Mouse (Mus musculus): Measurements from ENCODE around the gene Npepps.
"Not testable (repeated sequence)": the region's sequence is repeated elsewhere in the genome, so short reads cannot be mapped to it uniquely, and the experiment has no call there.

Gene Npepps

DNA sequence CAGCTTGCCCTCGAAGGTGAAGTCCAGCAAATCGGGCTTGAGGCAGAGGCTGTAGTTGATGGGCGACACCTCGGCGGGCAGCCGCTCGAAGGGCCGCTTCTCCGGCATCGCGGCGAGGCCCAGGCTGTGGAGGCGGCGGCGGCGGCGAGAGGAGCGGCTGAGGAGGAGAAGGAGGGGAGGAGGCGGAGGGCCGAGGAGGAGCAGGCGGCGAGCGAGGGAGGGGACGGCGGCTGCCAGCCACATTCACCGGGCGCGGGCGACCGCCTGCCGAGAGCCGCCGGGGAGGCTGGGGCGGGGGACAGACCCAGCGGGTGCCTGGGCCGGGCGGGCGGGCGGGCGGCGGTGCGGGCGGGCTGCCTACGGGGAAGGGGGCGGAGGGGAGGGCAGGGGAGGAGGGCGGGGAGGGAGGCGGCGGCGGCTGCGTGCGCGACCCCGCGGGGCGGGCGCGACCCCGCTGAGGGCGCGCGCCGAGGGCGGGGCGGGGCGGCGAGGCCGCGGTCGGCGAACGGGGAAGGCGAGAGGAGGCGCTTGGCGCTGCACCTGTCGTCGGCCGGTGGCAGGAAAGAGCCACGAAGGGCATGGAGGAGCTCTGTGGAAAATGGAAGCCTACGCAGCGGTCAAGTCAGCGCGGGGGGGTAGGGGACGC, at the start of gene Npepps:
Gene Npepps, minus strand, starts transcription at position 423 of the 646 bp plus-strand sequence.
- peak; percentile 83 for DNase-seq (ENCODE audit: low spot score)

DNA sequence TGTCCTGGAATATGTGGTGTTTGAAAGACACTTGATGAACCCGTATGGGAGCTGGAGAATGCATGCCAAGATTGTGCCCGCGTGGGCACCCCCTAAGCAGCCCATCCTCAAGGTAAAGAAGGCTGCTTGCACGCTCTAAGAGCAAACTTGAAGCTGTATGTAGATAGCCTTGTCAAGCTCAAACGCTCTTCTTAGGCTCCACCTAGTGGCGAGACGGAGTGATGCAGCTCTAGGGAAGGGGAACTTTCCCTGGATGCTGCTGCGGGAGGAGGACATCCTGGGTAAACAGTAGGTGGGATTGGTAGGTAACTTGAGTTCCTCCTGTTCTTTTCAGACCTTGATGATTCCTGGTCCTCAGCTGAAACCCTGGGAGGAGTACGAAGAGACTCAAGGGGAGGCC, 47.7 kb upstream of the Npepps start:
- DNase-seq (ENCODE audit: low spot score): peak; percentile 79

DNA sequence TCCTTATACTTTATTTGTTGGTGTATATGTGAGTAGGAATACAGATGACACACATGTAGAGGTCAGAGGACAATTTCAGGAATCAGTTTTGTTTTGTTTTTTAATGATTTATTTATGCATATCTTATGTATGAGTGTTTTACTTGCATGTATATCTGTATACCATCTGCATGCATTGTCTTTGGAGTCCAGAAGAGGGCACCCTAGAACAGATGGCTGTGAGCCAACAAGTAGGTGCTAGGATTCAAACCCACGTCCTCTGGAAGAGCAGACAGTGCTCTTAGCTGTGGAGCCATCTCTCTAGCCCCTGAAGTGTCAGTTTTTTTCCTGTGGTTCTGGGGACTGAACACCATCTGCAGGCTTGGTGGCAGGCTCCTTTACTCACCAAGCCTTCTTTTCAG, 44.8 kb upstream of the Npepps start:
- no peak for DNase-seq (ENCODE audit: low spot score)

DNA sequence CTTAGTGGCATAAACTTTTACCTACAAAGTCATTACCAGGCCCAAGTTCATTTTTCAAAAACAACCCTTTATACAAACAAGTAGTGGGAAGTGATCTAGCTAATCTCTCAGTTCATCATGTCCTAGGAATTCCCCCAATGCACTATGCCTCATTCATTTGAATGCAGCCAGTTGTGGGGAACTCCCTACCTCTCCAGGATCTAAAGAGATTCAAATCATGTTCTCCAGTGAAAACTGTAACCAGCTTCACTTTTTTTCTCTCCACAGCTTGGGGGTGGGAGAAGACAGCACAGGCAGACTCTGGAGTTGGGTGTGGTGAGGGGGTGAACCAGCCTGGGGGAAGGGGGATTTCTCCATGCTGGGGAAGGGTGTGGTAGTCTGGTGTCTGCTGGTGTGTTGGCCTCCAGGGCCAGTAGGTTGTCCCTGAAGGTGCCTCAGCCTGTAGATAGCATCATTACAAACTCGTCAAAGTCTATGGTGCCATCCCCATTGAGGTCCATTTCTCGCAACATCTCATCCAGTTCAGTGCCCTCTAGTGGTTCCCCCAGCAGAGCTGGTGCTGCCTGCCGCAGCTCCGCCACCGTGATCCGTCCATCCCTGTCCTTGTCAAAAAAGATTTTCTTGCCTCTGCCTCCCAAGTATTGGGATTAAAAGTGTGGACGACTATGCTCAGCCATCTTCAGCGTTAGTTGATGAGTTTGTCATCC, 41.6 kb upstream of the Npepps start:
- DNase-seq (ENCODE audit: low spot score): not testable (repeated sequence)

DNA sequence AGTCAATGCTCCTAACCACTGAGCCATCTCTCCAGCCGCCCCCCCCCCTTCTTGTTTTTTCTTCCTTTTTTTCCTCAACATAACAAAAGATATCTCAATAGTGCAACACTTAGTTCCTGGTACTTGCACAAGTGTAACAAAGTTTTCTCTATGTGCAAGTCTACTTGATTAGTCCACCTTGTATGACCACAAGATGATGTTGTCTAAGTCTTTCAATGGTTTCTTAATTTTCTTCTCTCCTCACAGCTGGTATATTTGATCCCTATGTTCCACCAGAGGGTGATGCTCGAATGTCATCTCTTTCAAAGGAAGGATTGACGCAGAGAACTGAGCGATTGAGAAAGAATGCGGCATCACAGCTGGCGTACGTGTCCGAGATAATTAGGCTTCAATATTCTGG, 40.8 kb upstream of the Npepps start:
- DNase-seq (ENCODE audit: low spot score): no peak

DNA sequence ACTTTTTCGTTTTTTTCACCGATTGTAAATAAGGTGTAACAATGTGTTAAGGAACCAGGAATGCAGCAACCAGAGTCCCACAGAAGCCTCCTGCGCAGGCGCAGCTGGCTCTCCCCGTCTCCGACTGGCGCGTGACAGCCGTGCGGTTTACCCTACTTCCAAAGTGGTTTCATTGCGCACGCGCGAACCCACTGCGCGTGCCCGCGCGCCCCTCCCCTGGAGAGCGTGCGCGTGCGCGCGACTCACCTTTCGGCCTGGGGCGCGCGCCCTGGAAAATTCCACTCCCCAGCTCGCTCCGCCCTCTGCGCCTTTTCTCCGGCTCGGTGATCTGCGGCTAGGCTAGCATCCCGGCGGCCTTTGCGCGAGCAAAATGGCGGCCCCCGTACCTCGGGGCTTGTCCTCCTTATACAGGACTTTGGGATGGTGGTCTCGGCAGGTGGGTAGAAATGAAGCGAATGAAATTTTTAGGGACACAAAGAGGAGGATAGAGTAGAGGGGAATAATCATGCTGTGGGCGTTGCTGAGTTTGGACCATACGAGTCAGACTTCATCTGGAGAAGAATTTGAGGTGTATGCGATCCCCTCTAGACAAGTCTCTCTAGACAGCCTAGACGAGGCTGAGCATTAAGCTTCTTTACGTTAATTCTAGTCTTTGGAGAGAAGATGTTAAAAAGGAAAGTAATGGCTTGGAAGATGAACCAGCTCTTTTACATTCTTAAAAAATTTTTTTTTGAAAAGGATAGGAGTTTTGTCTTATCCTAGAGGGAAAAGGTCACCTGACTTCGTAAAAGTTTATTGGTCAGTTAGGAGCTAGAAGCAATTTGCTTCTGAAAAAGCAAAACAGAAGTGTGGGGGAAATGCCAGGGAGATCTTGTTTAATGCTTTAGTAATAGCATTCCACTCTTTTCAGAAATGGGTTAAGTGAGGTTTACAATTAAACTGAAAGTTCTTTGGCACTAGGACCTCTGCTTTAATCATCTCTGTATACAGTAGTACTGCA, 35.4 kb upstream of the Npepps start, which contains the start of gene Mrpl45:
Gene Mrpl45, plus strand, starts transcription at position 213 of the 1,000 bp plus-strand sequence.
- DNase-seq (ENCODE audit: low spot score): peak; percentile 98

DNA sequence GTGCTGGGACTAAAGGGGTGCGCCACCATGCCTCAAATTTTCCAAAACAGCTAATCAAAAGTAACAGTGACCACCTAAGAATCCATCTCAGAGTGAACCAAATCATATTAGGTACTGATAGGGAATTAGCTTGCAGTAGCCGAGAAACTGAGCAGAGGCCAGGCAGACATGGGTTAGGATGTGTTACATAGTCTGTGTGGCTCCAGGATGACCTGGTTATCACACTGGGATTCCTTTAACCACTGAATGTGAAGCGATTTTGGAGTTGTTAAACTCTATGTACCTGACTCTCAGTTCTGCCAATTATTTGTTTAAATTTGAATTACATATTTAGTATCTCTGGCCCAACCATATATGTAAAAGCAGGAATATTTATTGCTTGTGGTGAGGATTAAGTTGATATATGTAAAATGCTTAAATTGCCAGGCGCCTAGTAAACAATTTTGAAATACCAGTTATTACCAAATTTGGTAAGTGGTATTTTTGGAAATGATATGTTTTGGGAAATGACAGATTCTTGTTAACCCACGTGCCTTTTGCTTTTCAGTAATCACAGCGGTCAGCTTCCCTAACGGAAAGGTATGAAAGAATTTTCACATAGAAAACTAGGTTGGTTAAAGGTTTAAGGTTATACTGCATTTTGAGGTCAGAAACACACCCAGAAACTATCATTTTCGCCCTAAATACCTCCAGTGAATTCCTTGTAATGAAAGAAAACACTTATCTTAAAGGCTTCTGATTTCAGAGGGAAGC, 34.5 kb upstream of the Npepps start:
- no peak for DNase-seq (ENCODE audit: low spot score)

DNA sequence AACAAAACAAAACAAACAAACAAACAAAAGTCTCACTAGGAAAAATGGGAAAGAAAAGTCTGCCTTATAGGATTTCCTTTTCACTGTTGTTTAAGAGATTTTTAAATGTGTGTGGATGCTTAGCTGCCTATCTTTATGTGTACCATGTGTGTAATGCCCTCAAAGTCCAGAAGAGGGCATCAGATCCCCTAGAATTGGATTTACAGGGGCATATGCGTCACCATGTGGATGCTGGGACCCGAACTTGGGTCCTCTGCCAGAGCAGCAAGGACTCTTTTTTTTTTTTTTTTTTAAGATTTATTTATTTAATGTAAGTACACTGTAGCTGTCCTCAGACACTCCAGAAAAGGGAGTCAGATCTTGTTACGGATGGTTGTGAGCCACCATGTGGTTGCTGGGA, 33.7 kb upstream of the Npepps start:
- peak; percentile 44 for DNase-seq (ENCODE audit: low spot score)

- not testable (repeated sequence) for DNase-seq (ENCODE audit: low spot score)
Observed at GRCm38 (mm10) chr11:97312871-97313270, 32.4 kb upstream of the Npepps start.

GRCm38 (mm10) chr11:97310895-97311631, 30.6 kb upstream of the Npepps start:
- DNase-seq (ENCODE audit: low spot score): peak; percentile 67

DNA sequence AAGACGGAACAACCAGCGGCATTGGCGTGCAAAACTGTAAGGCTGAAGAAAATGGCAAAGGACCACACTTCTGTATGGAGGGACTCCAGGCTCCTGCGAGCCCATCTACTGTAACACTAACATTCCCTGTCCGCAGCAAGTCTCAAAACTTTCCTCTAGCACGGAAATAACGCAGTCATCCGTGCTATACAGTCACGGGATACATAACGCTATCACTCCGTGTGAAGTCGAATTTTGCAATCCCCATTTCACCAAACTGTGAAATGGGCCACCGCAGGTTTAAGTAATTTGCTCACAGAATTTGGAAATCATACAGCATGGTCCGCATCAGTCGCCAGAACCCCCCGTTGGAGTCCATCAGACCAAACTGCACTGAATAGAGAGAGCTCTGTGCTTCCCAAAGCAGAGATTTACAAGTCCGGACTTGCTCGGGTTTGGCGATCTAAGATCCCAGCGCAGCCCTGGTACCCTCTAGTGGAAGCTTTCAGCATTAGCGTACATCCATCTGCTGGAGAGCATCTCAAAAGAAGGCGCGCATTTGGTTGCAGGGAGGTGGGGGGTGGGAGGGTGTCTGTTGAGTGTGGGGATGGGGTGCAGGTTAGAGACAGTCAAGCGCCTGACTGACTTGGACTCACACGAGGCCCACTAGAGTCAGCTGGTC, 29.6 kb upstream of the Npepps start:
- peak; percentile 87 for DNase-seq (ENCODE audit: low spot score)

GRCm38 (mm10) chr11:97309451-97309836, 29.0 kb upstream of the Npepps start:
- DNase-seq (ENCODE audit: low spot score): peak; percentile 51

GRCm38 (mm10) chr11:97308806-97309450, 28.5 kb upstream of the Npepps start:
- DNase-seq (ENCODE audit: low spot score): no peak

DNA sequence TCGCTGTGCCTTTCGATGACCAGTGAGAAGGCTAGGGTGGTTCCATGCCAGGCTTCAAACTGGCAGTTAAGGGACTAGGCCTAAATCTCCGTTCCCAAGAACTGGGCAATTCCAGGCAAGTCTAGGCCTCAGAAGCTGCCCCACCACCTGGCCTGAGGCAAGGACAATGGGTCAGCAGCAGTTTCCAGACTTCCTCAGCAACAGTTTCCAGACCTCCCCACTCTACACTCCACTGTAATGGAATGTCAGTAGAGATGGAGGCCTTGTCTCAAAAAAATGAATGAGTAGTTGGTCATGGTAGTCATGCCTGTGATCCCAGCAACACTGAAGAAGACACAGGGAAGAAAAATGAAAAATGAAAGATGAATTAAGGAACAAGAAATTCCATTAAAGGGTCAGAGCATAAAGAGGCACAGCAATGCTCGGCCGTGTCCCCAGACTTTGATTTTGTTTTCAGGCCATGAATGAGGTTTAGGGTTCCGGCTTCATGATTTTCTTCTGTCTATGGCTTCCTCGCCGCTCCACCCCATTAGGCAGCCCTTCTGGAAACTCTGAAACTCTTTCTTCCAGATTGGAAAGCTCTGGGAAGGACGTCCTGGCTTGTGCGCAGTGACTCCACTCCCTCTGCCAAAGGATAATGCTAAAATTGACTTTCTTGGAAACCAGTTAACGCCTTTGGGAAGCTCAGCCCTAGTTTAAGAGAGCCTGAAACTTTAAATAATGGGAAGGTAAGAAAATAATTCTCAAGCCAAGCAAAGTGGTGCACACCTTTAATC, 27.0 kb upstream of the Npepps start:
- no peak for DNase-seq (ENCODE audit: low spot score)

- DNase-seq (ENCODE audit: low spot score): no peak
Observed at GRCm38 (mm10) chr11:97304631-97305030, 24.2 kb upstream of the Npepps start.

- DNase-seq (ENCODE audit: low spot score): peak; percentile 33
Observed at GRCm38 (mm10) chr11:97302231-97302781, 21.9 kb upstream of the Npepps start.

GRCm38 (mm10) chr11:97301406-97301805, 21.0 kb upstream of the Npepps start:
- DNase-seq (ENCODE audit: low spot score): no peak

- DNase-seq (ENCODE audit: low spot score): no peak
Observed at GRCm38 (mm10) chr11:97299939-97300338, 19.5 kb upstream of the Npepps start.

GRCm38 (mm10) chr11:97296542-97296941, 16.1 kb upstream of the Npepps start:
- DNase-seq (ENCODE audit: low spot score): no peak

Data from MN1 (cell line).